Comparison of ENCODE assay signal across 10 mouse cellular contexts in the genomic region with DNA sequence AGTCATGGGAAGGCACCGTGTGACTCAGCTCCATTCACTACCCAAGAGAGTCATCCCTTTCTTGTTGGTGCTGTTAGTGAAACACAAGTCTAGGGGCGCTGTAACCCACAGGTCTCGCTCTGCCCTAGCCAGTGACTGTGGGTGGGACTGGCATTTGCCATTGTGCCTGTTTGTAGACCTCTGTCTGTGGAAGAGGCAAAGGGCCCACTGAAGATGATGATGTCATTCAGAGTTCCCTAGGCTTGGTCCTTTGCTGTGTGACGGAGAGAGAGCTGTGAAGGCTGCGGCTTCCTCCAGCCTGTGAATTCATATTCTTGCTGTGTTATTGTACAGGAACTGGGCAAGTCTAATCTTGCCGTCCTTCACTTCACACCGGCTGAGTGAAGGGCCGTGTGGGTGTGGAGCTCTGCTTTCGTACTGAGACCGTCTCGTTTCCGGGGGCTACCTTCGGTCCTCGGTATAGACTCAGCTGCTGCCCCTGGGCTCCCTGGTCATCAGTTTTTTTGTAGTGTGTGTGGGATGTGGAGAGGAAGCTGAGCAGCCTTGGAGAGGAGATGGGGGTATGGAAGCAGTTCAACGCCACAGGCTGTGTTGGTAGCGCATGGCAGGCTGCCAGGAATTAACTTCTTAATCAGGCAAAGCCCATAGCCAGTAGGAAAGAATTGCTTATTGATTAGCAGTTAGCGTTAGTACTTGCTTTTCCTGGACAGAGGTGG. TPM values are rescaled to one million over a fixed set of nuclear protein-coding genes. Genes with fewer than 3 reads are reported as not detected.
DNase-seq lines count a peak whose midpoint lies in the region; ATAC-seq and TF ChIP-seq lines count a peak whose summit lies in the region.
"Had no signal": no experiment of that assay in that cellular context is flagged by ENCODE, and none has a peak within 500 bp of the region (broad histone marks: within the 10 kb centered on the region; RNA-seq: fewer than 3 reads in every experiment).

No protein-coding gene starts in this region.

- H3K27ac ChIP-seq in lung, embryonic 15.5 days = no peak overlapping the region
- H3K27ac ChIP-seq in limb, embryonic 10.5 days = 0 out of 2 replicates have a peak overlapping the region, but pooled peaks have one; percentile 1
- H3K27ac ChIP-seq in stomach, postnatal 0 days (replicated peaks) = peak overlapping the region; percentile 70
- H3K27ac ChIP-seq: neural tube, embryonic 12.5 days had no signal

- peaks cover 43% of the 10 kb centered on the region for H3K4me1 ChIP-seq in lung, embryonic 15.5 days
- H3K4me1 ChIP-seq in lung, adult 2 months (ENCODE audit: control insufficient read depth, insufficient read depth, low read length) = peaks cover 13% of the 10 kb centered on the region
- H3K4me1 ChIP-seq in limb, embryonic 10.5 days = peaks cover 38% of the 10 kb centered on the region
- no peaks in the 10 kb centered on the region for H3K4me1 ChIP-seq in stomach, postnatal 0 days (replicated peaks; ENCODE audit: control insufficient read depth, insufficient read depth)

- no peak overlapping the region for H3K9ac ChIP-seq in lung, embryonic 15.5 days
- no peak overlapping the region for H3K9ac ChIP-seq in stomach, postnatal 0 days (ENCODE audit: low read length)
- H3K9ac ChIP-seq: neural tube, embryonic 12.5 days had no signal

- H3K27me3 ChIP-seq in lung, embryonic 15.5 days = no peaks in the 10 kb centered on the region
- no peaks in the 10 kb centered on the region for H3K27me3 ChIP-seq in limb, embryonic 10.5 days (ENCODE audit: low read depth, poor library complexity, severe bottlenecking)
- H3K27me3 ChIP-seq in stomach, postnatal 0 days (ENCODE audit: control insufficient read depth, insufficient read depth, low read length) = no peaks in the 10 kb centered on the region
- H3K27me3 ChIP-seq: neural tube, embryonic 12.5 days had no signal

- H3K4me3 ChIP-seq in lung, embryonic 15.5 days = no peak overlapping the region
- no peak overlapping the region for H3K4me3 ChIP-seq in lung, adult 2 months (replicated peaks; ENCODE audit: extremely low read depth, low read depth, low read length)
- H3K4me3 ChIP-seq in limb, embryonic 10.5 days = no peak overlapping the region
- H3K4me3 ChIP-seq in stomach, postnatal 0 days (ENCODE audit: low read depth, low read length) = no peak overlapping the region
- H3K4me3 ChIP-seq: erythroblast, embryonic 14.5 days; neural tube, embryonic 12.5 days had no signal

- TF ChIP-seq EP300 in stomach, postnatal 0 days (optimal IDR thresholded peaks at IDR 0.05) = no peak

- ATAC-seq in lung, embryonic 15.5 days (ENCODE audit: borderline replicate concordance, extremely low read depth, low FRiP score, low TSS enrichment) = no peak
- ATAC-seq in stomach, postnatal 0 days (ENCODE audit: low FRiP score, low TSS enrichment) = no peak

- H3K36me3 ChIP-seq in lung, embryonic 15.5 days = no peaks in the 10 kb centered on the region
- H3K36me3 ChIP-seq in limb, embryonic 10.5 days = no peaks in the 10 kb centered on the region
- H3K36me3 ChIP-seq in stomach, postnatal 0 days (ENCODE audit: control insufficient read depth, insufficient read depth, low read length) = no peaks in the 10 kb centered on the region
- H3K36me3 ChIP-seq: neural tube, embryonic 12.5 days had no signal

- no peak for TF ChIP-seq POLR2A in lung, adult 2 months (IDR thresholded peaks at IDR 0.05; ENCODE audit: borderline replicate concordance, extremely low read depth, low read depth, low read length)

- 47% methylated on average over 17 of the region's 17 CpGs for WGBS in lung, embryonic 15.5 days
- WGBS in lung, adult 2 months = 42% methylated on average over 17 of the region's 17 CpGs
- WGBS in limb, embryonic 10.5 days = 83% methylated on average over 17 of the region's 17 CpGs
- 47% methylated on average over 17 of the region's 17 CpGs for WGBS in stomach, postnatal 0 days

- H3K9me3 ChIP-seq in lung, embryonic 15.5 days = no peaks in the 10 kb centered on the region
- no peaks in the 10 kb centered on the region for H3K9me3 ChIP-seq in limb, embryonic 10.5 days (replicated peaks)
- H3K9me3 ChIP-seq in stomach, postnatal 0 days (ENCODE audit: control insufficient read depth, low read length) = no peaks in the 10 kb centered on the region
- H3K9me3 ChIP-seq: neural tube, embryonic 12.5 days had no signal

- H3K4me2 ChIP-seq in lung, embryonic 15.5 days = 0 out of 2 replicates have a peak overlapping the region, but pooled peaks have one; percentile 1
- peak overlapping the region; percentile 35 for H3K4me2 ChIP-seq in stomach, postnatal 0 days (replicated peaks; ENCODE audit: low read depth)
- H3K4me2 ChIP-seq: neural tube, embryonic 12.5 days had no signal

- peak; percentile 31 for DNase-seq in cerebellum, adult 11-12 months
- no peak for DNase-seq in cerebellum, adult 9-11 months
- DNase-seq in lung, adult 2 months = no peak
- DNase-seq in brain, adult 2 months (ENCODE audit: low read depth, low spot score) = peak; percentile 32
- no peak for DNase-seq in limb, embryonic 10.5 days (ENCODE audit: low spot score)
- DNase-seq in stomach, postnatal 0 days (ENCODE audit: low spot score) = peak; percentile 56
- no peak for DNase-seq in layer of hippocampus, postnatal 25 days (ENCODE audit: extremely low spot score in 1 of 2, low spot score in 1 of 2)

- no peak for TF ChIP-seq CTCF in lung, adult 2 months (IDR thresholded peaks at IDR 0.05; ENCODE audit: insufficient read depth, low read length)
- TF ChIP-seq CTCF in stomach, postnatal 0 days (IDR thresholded peaks at IDR 0.05; ENCODE audit: low read depth) = peak; percentile 40

RNA-seq across cellular contexts. Expression of gene Ppp2r1b, which starts 7.7 kb away (rescaled TPM):
- 62.1 and 66.1 TPM in 2 replicates for polyA plus RNA-seq in lung, embryonic 15.5 days (2015; fragmentation: Nextera tagmentation; extraction: Ambion mirVana)
- polyA plus RNA-seq in lung, adult 2 months (2012; rRNA removed) = 6.8 and 12.5 TPM in 2 replicates
- 159 and 177 TPM in 2 replicates for polyA plus RNA-seq in limb, embryonic 10.5 days (2016; fragmentation: Nextera tagmentation; extraction: Ambion mirVana)
- polyA plus RNA-seq in stomach, postnatal 0 days (2015; fragmentation: Nextera tagmentation; extraction: Ambion mirVana) = 32.6 and 33.2 TPM in 2 replicates
- 10 to 100 TPM; 17.2 to 17.4 TPM for total RNA-seq in layer of hippocampus, postnatal 25 days (2021)

Comparison
In these comparisons a context has a peak if more than half of its experiments do, and no peak if none do; other contexts are left out.
1. DNase-seq: peak in cerebellum, adult 11-12 months (single experiment), brain, adult 2 months (single experiment) and stomach, postnatal 0 days (single experiment); none in cerebellum, adult 9-11 months (single experiment), lung, adult 2 months (single experiment), limb, embryonic 10.5 days (single experiment) and layer of hippocampus, postnatal 25 days (0 of 2).